Mouse (Mus musculus): ENCODE results near the gene Arhgap8. TPM values are rescaled to one million over a fixed set of nuclear protein-coding genes. Genes with fewer than 3 reads are reported as not detected.

Arhgap8 gene
- polyA plus RNA-seq, 1 experiment from 2014 or later = 0.39 TPM

DNA sequence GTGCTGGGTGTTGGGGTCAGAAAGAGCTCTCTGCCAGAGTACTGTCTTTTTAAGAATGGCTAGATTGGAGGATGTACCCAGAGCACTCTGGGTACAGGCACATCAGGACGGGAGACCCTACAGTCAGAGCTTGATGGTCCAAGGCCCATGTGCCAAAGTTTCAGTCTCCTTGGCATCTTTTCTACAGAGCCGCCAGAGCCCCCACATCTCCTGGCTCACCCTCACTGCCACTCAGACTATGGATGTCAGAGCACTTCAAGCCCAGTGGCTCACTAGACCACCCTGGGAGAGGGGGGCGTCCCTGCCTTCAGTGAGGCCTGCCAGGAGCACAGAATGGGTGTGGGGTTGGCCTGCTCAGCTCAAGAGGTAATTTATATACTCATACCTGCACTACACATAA lies 97.7 kb downstream of the Arhgap8 start:
- Histone ChIP-seq H3K4me3 (ENCODE audit: low read depth, low read length) (no peak overlapping the region), H3K4me1 (ENCODE audit: control insufficient read depth, insufficient read depth, low read length) (peaks cover 31% of the 10 kb centered on the region), H3K9ac (ENCODE audit: low read depth, low read length) (no peak overlapping the region), H3K4me2 (ENCODE audit: low read length) (no peak overlapping the region), H3K36me3 (ENCODE audit: control insufficient read depth, insufficient read depth, low read length) (no peaks in the 10 kb centered on the region), H3K27ac (ENCODE audit: low read length) (no peak overlapping the region), H3K27me3 (ENCODE audit: control insufficient read depth, insufficient read depth, low read depth, low read length) (no peaks in the 10 kb centered on the region), H3K9me3 (replicated peaks; ENCODE audit: control insufficient read depth, low read length, poor library complexity, severe bottlenecking) (no peaks in the 10 kb centered on the region)
- WGBS = 75% methylated on average over 3 of the region's 3 CpGs
- no peak for ATAC-seq

DNA sequence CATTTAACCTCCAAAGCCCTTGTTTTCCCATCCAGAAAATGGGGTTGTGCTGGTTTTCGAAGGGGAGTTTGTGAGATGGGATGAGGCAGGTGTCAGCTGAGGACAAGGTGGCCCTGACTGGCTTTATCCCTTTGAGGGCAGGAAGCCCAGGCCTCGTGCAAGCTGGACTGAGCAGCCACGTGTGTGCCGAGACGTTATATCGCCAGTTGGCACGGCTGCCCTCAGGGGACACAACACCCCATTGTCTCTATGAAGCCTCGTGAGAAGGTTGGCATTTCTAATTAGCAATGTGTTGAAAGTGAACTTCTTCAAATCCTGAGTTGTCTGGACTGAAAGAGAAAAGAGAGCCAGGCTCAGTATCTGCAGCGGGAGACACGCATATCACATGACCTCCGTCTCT lies 98.4 kb downstream of the Arhgap8 start:
- Histone ChIP-seq H3K4me3 (ENCODE audit: low read depth, low read length) (no peak overlapping the region), H3K27me3 (ENCODE audit: control insufficient read depth, insufficient read depth, low read depth, low read length) (no peaks in the 10 kb centered on the region), H3K4me2 (ENCODE audit: low read length) (no peak overlapping the region), H3K4me1 (ENCODE audit: control insufficient read depth, insufficient read depth, low read length) (peaks cover 24% of the 10 kb centered on the region), H3K9me3 (replicated peaks; ENCODE audit: control insufficient read depth, low read length, poor library complexity, severe bottlenecking) (no peaks in the 10 kb centered on the region), H3K27ac (ENCODE audit: low read length) (no peak overlapping the region), H3K36me3 (ENCODE audit: control insufficient read depth, insufficient read depth, low read length) (no peaks in the 10 kb centered on the region), H3K9ac (ENCODE audit: low read depth, low read length) (no peak overlapping the region)
- no peak for ATAC-seq
- WGBS = 61% methylated on average over 11 of the region's 11 CpGs

DNA sequence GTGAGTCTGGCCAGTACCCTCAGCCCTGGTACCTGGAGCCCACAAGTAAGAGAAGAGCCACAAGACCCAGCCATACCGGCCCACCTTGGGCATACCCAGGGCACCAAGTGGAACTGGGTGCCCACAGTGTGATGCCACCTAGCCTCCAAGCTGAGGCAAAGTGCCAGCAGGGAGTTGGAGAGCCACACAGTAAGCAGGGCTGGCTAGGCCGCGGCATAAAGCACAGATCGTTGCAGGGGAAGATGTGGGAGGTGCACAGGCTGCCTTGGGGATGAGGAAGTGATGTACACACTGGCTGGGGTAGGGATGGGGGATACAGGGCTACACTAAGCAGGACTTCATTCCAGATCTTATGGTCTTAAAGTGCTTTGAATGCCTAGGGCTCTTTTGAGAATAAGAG lies 101.0 kb downstream of the Arhgap8 start:
- no peak overlapping the region for H3K4me3 ChIP-seq (ENCODE audit: low read depth, low read length)
- 91% methylated on average over 4 of the region's 4 CpGs for WGBS

More for the DNA sequence above, 101.0 kb downstream of the Arhgap8 start:
- no peak overlapping the region for H3K27ac ChIP-seq (ENCODE audit: low read length)
- H3K36me3 ChIP-seq (ENCODE audit: control insufficient read depth, insufficient read depth, low read length) = no peaks in the 10 kb centered on the region
- no peak overlapping the region for H3K9ac ChIP-seq (ENCODE audit: low read depth, low read length)
- no peak for ATAC-seq
- H3K27me3 ChIP-seq (ENCODE audit: control insufficient read depth, insufficient read depth, low read depth, low read length) = no peaks in the 10 kb centered on the region
- peaks cover 9% of the 10 kb centered on the region for H3K4me1 ChIP-seq (ENCODE audit: control insufficient read depth, insufficient read depth, low read length)
- no peak overlapping the region for H3K4me2 ChIP-seq (ENCODE audit: low read length)
- no peaks in the 10 kb centered on the region for H3K9me3 ChIP-seq (replicated peaks; ENCODE audit: control insufficient read depth, low read length, poor library complexity, severe bottlenecking)

Other genes starting within 250 kb of the Arhgap8 start
- gene Rtl6, start 162.2 kb upstream of the Arhgap8 start, polyA plus RNA-seq (2015; fragmentation: Nextera tagmentation; extraction: Ambion mirVana) = 75.4 and 79.1 TPM in 2 replicates
- 28.1 and 30.8 TPM in 2 replicates for gene Prr5, start 50.4 kb upstream of the Arhgap8 start, polyA plus RNA-seq (2015; fragmentation: Nextera tagmentation; extraction: Ambion mirVana)
- 3.5 and 4.3 TPM in 2 replicates for gene Phf21b, start 136.0 kb downstream of the Arhgap8 start, polyA plus RNA-seq (2015; fragmentation: Nextera tagmentation; extraction: Ambion mirVana)
- 0.87 and 0.90 TPM in 2 replicates for gene Gm29666, start 200.0 kb downstream of the Arhgap8 start, polyA plus RNA-seq (2015; fragmentation: Nextera tagmentation; extraction: Ambion mirVana)
- 24.2 and 27.9 TPM in 2 replicates for gene Nup50, start 203.4 kb downstream of the Arhgap8 start, polyA plus RNA-seq (2015; fragmentation: Nextera tagmentation; extraction: Ambion mirVana)

Measured in midbrain, embryonic 16.5 days (tissue).